Mouse (Mus musculus) bone marrow macrophage, adult 2 months (primary cell): ENCODE results near the gene Lims1. TPM values are rescaled to one million over a fixed set of nuclear protein-coding genes. Genes with fewer than 3 reads are reported as not detected.
A peak's percentile ranks its signal among the peaks of the same experiment; 100 is the strongest.
"Not testable (repeated sequence)": the region's sequence is repeated elsewhere in the genome, so short reads cannot be mapped to it uniquely, and the experiment has no call there.

ENCODE experiments used
- H3K27ac ChIP-seq: 2 replicates; pipeline ENCODE4 v1.5.1; 2012; ENCODE audit warnings: low read depth, low read length; ENCODE audit not compliant: insufficient read depth
- H3K4me1 ChIP-seq: 2 replicates; pipeline ENCODE4 v1.6.1; 2012; ENCODE audit warnings: low read length; ENCODE audit not compliant: control insufficient read depth, insufficient read depth
- H3K4me3 ChIP-seq: 2 replicates; pipeline ENCODE4 v1.5.1; 2012; ENCODE audit warnings: mild to moderate bottlenecking, low read length, moderate library complexity; ENCODE audit not compliant: insufficient read depth
- CTCF ChIP-seq: IDR thresholded peaks from 2 replicates; pipeline ENCODE4 v1.5.1; 2012; ENCODE audit warnings: low read depth, mild to moderate bottlenecking, low read length, moderate library complexity
- POLR2A ChIP-seq: IDR thresholded peaks from 2 replicates; pipeline ENCODE4 v1.6.1; 2012; ENCODE audit warnings: mild to moderate bottlenecking, low read depth, low read length, borderline replicate concordance
- polyA plus RNA-seq: library from polyadenylated mRNA; stranded (reverse); fragments of >200 nt; gene quantifications from 2 replicates; pipeline ENCODE4 v1.2.4, GENCODE M21; 2012; ENCODE audit not compliant: missing spikeins, insufficient read depth, insufficient read length

Lims1 gene
- polyA plus RNA-seq, 1 experiment = 81.4 TPM

DNA sequence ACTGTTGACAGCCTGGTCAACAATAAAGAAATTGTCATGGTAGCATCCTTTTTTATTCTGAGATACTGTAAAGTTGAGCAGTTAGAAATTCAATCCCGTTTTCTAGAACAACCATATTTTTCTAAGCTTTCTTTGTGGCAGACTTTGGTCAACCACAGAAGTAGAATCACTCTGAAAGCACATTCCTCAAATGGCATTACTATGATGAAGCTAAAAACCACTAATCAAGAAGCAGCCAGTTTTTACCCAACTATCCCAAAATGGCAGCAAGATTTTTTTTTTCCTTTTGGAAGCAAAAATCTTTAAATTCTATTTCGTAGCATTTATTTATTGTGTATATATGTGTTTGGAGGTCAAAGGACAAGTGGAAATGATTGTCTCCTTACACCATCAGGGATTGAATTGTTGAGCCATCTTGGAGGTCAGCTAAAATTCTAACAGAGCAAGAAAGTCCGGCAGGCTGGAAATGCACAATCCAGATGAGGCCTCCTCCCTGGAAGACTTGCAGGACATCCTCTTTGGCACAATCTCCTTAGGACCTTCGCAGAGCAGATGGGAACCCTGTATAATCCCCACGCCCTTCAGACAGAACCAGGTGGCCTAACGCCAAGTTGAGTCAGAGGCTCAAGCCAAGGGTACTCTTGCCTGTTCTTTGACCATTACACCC, 772 bp upstream of the Lims1 start:
- H3K27ac ChIP-seq = peak overlapping the region; percentile 88
- TF ChIP-seq POLR2A (no peak), CTCF (no peak)
- H3K4me1 ChIP-seq = peaks cover 26% of the 10 kb centered on the region
- H3K4me3 ChIP-seq = peak overlapping the region; percentile 83

DNA sequence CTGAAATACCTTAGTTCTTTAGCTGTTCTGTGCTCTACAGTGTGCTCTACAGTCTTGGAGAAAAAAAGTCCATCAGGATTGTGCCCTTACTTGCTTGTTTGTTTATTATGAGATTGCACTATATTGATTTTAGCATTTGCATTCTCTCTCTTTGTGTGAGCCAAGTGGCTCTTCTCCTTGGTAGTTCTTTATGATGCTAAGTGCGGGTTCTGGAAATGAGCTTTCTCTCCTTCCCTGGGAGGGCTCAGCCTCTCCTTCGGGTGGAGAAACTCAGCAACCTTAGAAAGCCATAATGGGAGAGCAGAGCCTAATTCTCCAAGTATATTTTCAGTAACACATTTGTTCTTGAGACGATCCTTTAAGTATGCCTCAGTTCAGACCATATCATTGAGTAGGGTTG, 3.0 kb downstream of the Lims1 start:
- no peak overlapping the region for H3K27ac ChIP-seq
- H3K4me1 ChIP-seq = peaks cover 47% of the 10 kb centered on the region
- TF ChIP-seq CTCF (no peak), POLR2A (no peak)
- no peak overlapping the region for H3K4me3 ChIP-seq

GRCm38 (mm10) chr10:58327836-58328235, 4.6 kb downstream of the Lims1 start:
- peaks cover 48% of the 10 kb centered on the region for H3K4me1 ChIP-seq
- H3K4me3 ChIP-seq, H3K27ac ChIP-seq: not testable (repeated sequence)

GRCm38 (mm10) chr10:58328517-58329108, 5.3 kb downstream of the Lims1 start:
- TF ChIP-seq CTCF (no peak), POLR2A (no peak)
- Histone ChIP-seq H3K27ac (peak overlapping the region; percentile 55; the same call in 1 of the 2 replicates), H3K4me1 (peaks cover 53% of the 10 kb centered on the region), H3K4me3 (no peak overlapping the region)

DNA sequence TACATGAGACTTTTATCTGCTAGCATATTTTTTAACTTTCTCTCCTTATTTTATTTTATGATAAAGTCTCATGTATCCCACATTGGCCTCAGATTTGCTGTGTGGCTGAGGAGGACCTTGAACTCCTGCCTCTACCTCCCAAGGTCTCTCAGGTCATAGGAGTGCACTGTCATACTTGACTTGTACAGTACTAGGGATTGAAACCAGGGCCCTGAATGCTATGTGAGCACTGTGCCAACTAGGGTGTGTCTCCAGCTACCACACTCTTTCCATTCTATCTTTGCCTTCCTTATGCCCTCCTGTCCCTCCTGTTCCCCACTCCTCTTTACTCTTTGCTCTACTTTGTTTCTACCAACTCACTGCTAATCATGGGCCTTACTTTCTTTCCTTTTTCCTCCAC, 7.4 kb downstream of the Lims1 start:
- Histone ChIP-seq H3K4me3 (no peak overlapping the region), H3K27ac (peak overlapping the region; percentile 63), H3K4me1 (peaks cover 57% of the 10 kb centered on the region)
- TF ChIP-seq CTCF (no peak), POLR2A (no peak)

DNA sequence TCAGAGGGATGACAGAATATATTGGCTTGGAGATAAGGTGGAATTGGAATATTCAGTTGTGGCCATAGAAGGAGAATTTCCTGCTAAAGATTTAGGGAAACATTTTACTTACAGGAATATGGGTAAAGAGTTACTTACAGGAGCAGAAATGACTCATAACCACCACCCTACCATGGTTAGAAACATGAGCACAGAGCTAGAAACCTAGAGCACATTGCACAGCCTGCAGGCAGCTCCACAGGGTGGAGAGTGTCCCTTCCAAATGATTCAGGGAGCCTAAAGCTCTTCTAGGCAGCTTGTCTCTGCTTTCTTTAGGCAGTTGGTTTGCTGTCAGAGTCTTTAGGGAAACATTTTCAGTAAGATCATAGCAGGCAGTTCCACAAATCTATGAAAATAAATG, 8.5 kb downstream of the Lims1 start:
- H3K4me3 ChIP-seq = no peak overlapping the region
- peaks cover 58% of the 10 kb centered on the region for H3K4me1 ChIP-seq
- TF ChIP-seq CTCF (no peak), POLR2A (no peak)
- H3K27ac ChIP-seq = peak overlapping the region; percentile 70

- Histone ChIP-seq H3K27ac (peak overlapping the region; percentile 56), H3K4me3 (no peak overlapping the region)
- TF ChIP-seq POLR2A (no peak), CTCF (no peak)
Measured at GRCm38 (mm10) chr10:58333414-58333813, 10.1 kb downstream of the Lims1 start.

GRCm38 (mm10) chr10:58336156-58336555, 12.9 kb downstream of the Lims1 start:
- TF ChIP-seq POLR2A (no peak), CTCF (no peak)
- Histone ChIP-seq H3K4me3 (no peak overlapping the region), H3K27ac (no peak overlapping the region), H3K4me1 (peaks cover 45% of the 10 kb centered on the region)

More at GRCm38 (mm10) chr10:58333414-58333813, 10.1 kb downstream of the Lims1 start:
- H3K4me1 ChIP-seq = peaks cover 56% of the 10 kb centered on the region

GRCm38 (mm10) chr10:58337091-58337490, 13.8 kb downstream of the Lims1 start:
- not testable (repeated sequence) for H3K4me3 ChIP-seq, H3K27ac ChIP-seq
- peaks cover 49% of the 10 kb centered on the region for H3K4me1 ChIP-seq

DNA sequence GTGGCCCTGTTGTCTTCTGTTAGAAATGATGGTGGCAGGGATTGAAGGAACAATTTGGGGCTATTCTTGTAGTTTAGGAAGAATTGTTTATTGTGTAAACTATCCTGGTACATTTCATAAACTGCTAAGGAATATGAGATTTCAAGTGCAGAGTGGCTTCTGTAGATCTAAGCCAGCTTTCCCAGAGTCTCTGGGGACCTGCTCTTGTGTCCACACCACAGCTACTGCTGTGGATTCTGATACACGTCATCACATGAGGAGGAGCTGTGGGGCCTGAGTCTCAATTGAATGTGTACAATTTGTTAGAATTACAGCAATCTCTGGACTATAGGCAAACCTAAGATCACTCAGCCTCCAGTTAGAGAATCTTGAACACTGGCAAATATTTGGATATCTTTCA, 15.3 kb downstream of the Lims1 start:
- H3K27ac ChIP-seq = no peak overlapping the region
- TF ChIP-seq POLR2A (no peak), CTCF (no peak)
- no peak overlapping the region for H3K4me3 ChIP-seq
- H3K4me1 ChIP-seq = peaks cover 57% of the 10 kb centered on the region

DNA sequence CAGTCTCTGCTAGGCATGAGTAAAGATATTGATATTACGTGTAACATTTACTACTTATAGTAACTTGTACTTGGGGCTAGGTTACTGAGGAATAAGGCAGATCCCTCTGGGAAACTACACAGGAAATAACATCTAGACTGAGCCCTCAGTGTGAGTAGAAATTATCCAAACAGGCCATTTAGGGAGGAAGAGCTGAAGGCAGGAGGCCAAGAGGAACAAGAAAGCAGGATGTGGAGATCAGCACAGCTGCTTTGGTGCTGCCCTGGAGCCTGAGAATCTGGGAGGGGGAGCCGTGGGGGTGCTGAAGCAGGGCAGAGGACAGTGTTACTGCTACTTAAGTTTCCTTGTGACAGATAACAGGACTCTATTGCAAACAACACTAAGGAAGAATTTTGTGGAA, 18.4 kb downstream of the Lims1 start:
- no peak overlapping the region for H3K4me3 ChIP-seq
- no peak for TF ChIP-seq CTCF
- no peak for TF ChIP-seq POLR2A
- peak overlapping the region; percentile 51 for H3K27ac ChIP-seq
- peaks cover 46% of the 10 kb centered on the region for H3K4me1 ChIP-seq
